Mouse (Mus musculus) gastrocnemius, adult 18-20 months (tissue): ENCODE measurements around the gene Nelfa. TPM values are rescaled to one million over a fixed set of nuclear protein-coding genes. Genes with fewer than 3 reads are reported as not detected.
"Not testable (repeated sequence)": the region's sequence is repeated elsewhere in the genome, so short reads cannot be mapped to it uniquely, and the experiment has no call there.

Source experiments
- DNase-seq: peaks from one replicate; pipeline ENCODE4 v3.0.0; 2021; ENCODE audit warnings: low spot score
- long read RNA-seq, 2 experiments: library from polyadenylated mRNA; stranded (forward); transcript quantifications; one replicate each; pipeline ENCODE4 v2.0.0; 2021
- total RNA-seq, 2 experiments: library from RNA; stranded (reverse); gene quantifications; 2 replicates each; pipeline ENCODE4 v1.2.3; 2021

Gene Nelfa
- 1 to 10 TPM; 6.7 to 7.1 TPM for total RNA-seq
- long read RNA-seq, experiment 1, transcript Nelfa-201 (11 exons, 2,580 nt): major isoform, 12 of 12 reads
- long read RNA-seq, experiment 1, partial matches to known transcripts: 0 of 12 reads
- long read RNA-seq, experiment 1, other reads (novel, unspliced or antisense): 0 of 12 reads
- long read RNA-seq, experiment 2, transcript Nelfa-201 (11 exons, 2,580 nt): major isoform, 7 of 7 reads
- long read RNA-seq, experiment 2, partial matches to known transcripts: 0 of 7 reads
- long read RNA-seq, experiment 2, other reads (novel, unspliced or antisense): 0 of 7 reads

GRCm38 (mm10) chr5:33936120-33936707, at the start of gene Nelfa:
Gene Nelfa, minus strand, starts transcription at chr5:33936413.
- peak; percentile 98 for DNase-seq

GRCm38 (mm10) chr5:33983309-33984121, 47.3 kb upstream of the Nelfa start, which contains the start of gene Gm1673:
Gene Gm1673, plus strand, starts transcription at chr5:33983433.
- peak; percentile 22 for DNase-seq

DNA sequence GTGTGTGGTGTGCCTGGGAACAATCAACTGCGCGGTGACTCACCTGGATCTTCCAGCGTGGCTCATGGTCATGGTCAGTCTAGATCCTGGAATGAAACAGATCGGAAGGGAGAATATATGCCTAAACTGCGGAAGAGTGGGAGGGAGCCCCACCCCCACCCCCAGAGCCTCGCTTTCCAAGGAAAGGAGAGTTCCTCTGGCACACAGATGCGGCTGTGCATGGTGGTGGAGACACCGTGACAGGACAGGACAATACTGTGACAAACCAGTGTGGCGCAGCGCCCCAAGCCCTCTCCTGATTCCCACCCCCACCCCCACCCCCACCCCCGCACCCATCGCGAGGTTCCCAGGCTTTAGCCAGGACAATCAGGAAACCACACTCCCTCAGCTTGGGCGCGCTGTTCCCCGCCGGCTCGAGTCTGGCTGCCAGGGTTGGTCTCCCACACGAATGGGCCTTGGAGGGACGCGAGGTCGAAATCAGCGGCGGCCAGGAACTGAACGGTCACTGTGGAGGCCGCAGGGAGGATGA, 46.6 kb upstream of the Nelfa start:
- DNase-seq: no peak

DNA sequence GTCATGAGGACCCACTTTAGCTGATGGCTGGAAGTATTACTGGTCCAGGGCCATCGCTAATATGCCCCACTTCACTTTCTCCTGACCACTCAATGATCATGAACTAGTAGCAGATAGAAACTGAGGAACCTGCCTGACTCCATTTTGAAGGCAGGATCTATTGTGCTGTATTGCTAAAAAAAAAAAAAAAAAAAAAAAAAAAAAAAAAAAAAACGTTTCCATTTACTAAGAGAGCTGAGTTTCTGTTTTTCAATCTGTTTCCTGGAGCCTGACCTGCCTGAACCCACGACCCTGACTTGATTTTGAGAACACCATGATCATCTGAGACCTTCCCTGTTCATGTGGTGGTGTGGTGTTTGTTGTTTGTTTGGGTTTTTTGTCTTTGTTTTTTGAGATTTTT, 40.1 kb upstream of the Nelfa start:
- DNase-seq: no peak

DNA sequence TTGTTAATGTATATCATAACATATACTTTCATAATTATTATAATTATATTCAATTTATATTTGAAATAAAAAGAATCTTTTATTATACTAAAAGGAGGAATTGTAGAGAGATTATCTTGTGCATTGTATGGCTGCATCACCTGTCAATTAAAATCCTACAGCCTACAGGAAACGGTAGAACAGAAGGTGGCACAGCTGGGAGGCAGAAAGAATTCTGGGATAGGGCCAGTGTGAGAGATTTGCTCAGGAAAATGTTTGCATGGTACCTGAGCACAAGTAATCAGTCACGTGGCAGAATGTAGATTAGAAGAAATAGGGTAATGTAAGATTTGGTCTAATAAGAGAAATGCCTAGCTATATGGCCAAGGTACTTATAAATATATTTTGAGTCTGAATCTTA, 38.5 kb upstream of the Nelfa start:
- DNase-seq: no peak

DNA sequence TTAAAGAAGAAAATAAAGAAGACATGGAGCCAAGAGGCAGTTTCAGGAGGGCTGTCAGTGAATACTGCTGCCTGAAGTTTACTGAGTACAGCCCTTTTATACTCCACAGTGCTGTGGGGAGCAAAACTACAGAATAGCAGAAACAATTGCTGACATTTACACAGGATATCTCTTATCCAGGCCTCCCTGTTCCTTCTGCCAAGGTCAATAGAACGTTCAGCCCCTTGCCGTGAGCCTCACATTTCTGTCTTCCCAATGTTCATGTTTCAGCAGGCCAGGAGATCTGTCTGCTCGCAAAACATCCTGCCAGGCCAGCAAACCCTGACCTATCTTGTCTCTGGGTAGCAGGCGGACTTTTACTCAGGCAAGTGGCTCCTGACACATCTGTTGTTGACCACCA, 23.2 kb upstream of the Nelfa start:
- DNase-seq: no peak

DNA sequence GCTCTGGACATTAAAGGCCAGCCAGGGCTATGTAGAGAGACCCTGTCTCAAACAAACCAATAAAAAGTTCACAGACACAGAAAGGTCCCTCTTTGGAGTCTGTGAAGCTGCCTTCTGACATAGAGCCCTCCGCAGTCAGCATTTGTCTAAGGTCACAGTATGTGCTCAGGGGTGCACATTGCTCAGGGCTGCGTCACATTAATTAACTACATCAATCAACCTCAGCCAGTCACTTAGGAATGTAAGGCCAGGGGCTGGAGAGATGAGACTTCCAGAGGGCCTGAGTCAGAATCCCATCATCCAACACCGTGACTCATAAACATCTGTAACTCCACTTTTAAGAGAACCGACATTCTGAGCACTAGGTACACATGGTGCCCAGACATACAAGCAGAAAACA, 19.7 kb upstream of the Nelfa start:
- DNase-seq: no peak

DNA sequence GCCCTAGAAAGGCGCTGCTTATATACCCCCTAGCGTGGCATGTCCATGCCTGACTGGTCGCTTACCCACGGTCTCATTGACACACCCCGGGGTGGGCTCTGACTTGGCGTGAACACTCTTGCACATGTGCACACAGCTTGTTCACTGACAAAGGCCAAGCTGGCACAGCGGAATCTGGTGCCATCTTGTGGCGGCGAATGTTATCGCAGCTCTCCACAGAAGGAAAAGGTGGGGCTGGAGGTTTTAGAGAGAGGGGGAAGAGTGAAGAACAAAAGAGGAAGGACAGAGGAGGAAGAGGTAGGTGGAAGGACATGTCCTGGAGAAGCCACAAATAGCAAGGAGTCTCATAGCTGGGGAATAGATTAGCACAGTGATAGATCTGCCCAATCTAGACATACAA, 18.1 kb upstream of the Nelfa start:
- peak; percentile 72 for DNase-seq

DNA sequence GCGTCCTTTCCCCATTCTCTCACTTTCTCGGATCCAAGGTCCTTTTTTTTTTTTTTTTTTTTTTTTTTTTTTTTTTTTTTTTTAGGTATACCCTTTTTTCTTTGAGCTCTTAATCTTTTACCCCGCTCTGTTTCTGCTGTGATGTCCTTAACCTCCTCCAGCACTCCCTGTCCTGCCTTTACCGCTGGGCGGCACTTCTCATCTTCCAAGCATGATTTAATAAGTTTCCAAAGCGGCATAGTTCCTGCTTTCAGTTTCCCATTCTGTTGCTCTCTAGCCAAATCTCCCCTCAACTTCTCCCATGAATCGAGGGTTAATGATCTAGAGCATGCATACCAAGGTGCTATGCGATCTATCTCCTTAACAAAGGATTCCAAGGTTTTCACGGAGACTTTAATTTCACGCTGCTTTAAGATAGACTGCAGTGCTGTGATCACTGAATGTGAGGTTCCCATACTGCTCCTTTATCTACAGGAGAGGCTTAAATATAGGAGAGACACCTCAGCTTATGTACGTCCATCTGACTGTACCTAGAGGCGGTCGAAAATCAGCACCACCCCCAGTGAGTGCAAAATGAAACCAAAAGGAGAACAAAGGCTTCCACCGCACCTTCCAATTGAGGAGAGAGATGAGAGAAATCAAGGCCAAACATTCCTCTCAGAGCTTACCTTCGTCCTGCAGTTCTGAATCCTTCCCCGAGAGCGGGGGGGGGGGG, 17.4 kb upstream of the Nelfa start:
- DNase-seq: no peak

DNA sequence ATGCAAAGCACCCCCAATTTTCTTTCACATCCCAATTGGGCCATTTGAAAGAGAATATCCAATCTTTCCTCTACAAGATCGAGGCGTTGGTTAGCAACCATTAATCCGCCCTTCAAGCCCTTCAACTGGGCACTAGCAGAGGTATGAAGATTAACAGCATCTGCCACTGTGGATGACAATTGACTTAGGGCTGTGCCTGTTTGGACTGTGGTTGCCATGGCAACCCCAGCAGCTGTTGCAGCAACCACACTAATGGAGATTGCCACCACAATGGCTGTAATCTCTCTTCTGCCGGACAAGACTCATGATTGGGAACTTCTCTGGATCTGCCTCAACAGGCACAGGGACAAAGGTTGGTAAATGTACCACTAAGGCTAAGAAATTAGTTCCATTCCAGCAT, 12.1 kb upstream of the Nelfa start:
- no peak for DNase-seq

DNA sequence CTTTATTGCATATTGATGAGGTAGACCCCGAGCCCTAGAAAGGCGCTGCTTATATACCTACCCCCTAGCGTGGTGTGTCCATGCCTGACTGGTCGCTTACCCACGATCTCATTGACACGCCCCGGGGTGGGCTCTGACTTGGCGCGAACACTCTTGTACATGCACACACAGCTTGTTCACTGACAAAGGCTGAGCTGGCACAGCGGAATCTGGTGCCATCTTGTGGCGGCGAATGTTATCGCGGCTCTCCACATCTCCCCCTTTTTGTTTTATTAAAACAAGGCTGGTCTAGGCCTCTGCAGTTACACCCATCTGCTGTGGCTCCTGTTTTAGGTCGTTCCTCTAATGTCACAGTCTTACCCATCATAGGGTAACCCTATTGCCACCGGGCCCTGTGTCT, 10.8 kb upstream of the Nelfa start:
- DNase-seq: not testable (repeated sequence)

DNA sequence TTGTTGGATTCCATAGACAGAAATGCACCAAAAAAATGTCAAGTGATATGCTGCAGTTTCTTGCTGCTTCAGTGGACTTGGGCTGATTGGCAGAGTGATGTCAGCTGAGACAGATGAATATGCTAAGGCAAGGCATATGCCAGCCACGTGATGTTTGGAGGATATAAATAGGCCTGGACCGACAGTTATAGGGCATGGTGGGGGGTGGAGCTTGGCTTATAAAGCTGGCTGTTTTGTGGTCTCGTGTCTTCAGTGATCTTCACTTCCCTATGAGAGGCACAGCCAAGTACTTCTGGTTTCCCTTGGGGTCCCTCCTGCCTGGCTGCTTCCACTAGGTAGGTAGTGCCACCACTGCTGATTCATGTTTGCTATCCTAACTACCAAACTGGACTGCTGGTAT, 2.2 kb upstream of the Nelfa start:
- DNase-seq: peak; percentile 59

DNA sequence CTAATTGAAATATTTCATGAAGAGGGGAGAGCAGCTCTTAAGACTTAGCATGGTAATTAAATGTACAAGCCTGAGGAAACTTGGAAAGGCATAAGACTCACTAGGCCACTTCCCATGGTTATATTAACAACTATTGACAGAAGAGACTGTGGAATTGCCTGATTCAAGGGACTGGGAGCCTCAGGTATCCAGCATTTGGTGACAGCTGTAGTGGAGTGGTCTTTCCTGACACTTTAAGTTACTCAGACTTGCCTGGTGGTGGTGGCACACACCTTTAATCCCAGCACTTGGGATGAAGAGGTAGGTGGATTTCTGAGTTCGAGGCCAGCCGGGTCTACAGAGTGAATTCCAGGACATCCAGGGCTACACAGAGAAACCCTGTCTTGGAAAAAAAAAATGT, 1.0 kb upstream of the Nelfa start:
- DNase-seq: no peak

- no peak for DNase-seq
Observed at GRCm38 (mm10) chr5:33935700-33936111, 507 bp downstream of the Nelfa start.

DNA sequence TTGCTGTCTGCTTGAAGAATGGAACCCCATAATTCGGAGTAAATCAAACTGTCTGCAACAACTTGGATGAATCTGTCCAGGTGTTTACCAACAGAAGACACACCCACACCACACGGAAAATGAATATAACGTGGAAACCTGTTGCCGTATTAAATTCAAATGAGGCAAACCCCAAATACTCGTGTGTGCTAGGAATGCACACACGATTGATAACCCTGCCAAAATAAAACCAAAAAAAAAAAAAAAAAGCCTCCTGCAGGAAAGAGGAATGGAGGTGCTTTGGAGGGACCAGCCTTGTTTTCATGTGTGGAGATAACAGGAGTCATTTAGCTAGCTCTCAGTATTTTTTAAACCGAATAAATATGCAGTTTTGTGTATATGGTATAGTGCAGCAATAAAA, 1.3 kb downstream of the Nelfa start:
- no peak for DNase-seq

DNA sequence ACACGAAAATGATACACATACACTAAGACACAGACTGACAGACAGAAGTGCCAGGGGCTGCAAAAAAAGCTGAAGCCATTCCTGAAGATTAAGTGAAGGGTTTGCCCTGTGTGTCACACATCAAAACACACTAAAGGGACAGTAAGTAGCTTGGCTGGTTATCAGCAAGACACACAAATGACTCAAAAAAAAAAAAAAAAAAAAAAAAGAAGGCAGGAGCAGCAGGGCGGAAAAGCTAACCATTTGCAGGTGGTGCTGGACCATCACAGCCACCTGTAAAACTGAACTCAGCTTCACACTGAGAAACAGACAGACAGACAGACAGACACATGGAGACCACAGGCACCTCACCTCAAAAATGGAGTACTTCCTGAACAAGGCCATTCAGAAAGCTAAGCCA, 2.1 kb downstream of the Nelfa start:
- no peak for DNase-seq

- DNase-seq: no peak
Observed at GRCm38 (mm10) chr5:33932413-33932812, 3.8 kb downstream of the Nelfa start.

DNA sequence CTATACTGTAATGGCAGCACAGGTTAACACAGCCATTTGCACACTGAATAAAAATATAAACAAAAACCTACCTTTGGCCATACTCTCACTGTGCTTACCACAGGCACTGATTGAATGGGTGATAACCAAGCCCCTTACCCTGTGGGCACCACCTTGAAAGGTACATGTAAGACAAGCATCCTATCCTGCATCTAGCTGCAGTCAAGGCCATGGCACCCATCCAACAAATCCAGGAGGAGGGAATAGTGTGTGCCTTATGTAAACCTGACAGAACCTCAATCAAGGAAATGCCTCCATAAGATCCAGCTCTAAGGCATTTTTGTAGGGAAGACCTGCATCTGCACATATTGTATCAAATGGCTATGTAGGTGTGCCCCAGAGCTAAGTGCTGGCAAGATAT, 10.0 kb downstream of the Nelfa start:
- no peak for DNase-seq

GRCm38 (mm10) chr5:33922566-33922965, 13.6 kb downstream of the Nelfa start:
- no peak for DNase-seq

- peak; percentile 72 for DNase-seq
Observed at GRCm38 (mm10) chr5:33921486-33922235, 14.6 kb downstream of the Nelfa start.

GRCm38 (mm10) chr5:33920924-33921323, 15.3 kb downstream of the Nelfa start:
- DNase-seq: no peak
